Mouse (Mus musculus): ENCODE results near the gene Map3k11.

Map3k11 gene

DNA sequence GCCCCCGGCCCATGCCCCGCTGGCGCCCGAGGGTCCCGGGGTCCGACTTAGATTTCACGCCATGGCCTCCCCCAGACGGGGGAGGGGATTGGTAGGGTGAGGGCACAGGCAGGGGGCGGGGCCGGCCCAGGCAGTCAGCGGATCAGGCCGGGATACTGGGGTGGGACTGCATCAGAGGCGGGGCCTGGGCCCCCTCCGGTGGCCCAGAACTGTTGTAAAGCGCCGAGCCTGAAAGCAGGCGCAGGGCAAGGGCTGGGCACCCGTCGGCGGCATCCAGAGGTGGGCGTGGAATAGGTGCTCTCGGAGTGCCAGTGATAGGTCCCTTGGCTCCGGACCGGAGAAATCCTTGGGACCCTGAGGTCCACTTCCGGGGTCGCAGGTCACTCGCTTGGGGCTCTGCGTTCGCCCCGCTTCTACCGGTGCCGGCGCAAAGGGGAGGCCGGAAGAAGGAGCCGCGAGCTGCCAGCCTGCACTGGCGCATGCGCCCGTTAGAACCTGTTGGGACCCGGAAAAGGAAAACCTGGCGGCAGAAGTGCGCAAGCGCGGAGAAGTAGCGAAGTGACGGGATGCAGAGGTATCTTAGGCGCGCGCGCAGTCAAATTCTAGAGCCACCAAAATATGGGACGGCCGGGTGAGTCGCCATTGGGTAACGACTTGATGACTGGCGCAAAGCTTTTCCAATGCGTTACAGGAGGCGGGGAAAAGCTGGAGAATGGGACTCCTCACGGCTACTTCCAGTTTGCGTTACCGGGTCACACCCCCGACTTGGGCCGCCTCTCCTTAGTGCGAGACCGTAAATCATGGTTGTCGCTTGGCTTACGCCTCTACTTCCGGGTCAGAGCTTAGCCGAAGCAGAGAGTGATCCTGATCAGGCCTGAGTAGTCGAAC is at the start of gene Map3k11, which contains the start of gene Pcnx3:
TSS of gene Map3k11 (plus strand) at position 543 of the 888 bp plus-strand sequence.
TSS of gene Pcnx3 (minus strand) at position 709 of the 888 bp plus-strand sequence.
- DNase-seq (ENCODE audit: low spot score): peak; percentile 96

DNA sequence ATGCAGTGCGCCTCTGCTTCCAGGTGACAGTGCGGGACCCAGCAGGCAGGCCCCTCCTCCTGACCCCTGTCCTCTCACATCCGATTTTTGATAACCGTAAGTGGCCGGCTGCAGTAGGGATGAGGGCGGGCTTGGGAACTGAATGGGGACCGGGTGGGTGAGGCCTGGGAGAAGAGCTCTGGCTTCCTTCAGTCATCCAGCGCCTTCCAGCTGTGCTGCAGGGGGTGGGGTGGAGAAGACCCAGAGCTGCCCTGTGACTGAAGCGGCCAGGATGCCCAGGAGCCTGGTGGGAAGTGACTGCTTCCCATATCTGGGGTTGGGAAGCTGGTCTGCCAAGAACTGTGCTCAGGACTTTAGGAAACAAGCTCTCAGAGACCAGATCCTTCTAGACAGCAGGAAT is 48.2 kb upstream of the Map3k11 start:
- no peak for DNase-seq (ENCODE audit: low spot score)

DNA sequence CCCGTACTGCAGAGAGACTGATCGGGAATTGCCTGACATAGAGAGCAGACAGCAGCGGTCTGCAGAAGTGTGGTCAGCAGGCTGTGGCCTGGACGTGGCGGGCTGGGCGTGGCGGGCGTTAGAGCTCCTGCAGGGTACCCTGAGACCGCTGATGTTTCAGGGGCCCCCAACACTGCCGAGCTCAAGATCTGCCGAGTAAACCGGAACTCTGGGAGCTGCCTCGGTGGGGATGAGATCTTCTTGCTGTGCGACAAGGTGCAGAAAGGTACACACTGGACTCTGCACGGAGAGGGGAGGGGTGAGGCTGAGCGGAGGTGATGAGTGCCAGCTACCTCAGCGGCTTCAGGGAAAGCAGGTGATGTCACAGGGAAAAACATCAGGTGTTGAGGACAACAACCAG is 47.5 kb upstream of the Map3k11 start:
- no peak for DNase-seq (ENCODE audit: low spot score)

DNA sequence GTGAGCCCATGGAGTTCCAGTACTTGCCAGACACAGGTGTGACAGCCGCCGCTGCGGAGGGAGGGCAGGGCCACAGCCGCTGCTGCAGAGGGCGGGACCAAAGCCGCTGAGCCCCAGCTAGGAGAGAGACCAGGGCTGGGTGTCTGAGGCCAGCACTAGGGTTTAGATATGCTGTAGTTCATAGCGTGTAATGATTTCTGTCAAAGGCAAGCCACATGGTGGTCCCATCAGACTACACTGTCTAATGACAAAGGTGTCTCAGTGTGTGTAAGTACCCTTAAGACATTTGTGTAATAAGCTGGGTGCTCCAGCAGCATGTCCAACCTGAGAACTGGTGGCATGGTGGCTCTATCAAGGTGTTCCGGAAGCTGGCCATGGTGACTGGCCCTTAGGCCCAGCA is 46.9 kb upstream of the Map3k11 start:
- no peak for DNase-seq (ENCODE audit: low spot score)

DNA sequence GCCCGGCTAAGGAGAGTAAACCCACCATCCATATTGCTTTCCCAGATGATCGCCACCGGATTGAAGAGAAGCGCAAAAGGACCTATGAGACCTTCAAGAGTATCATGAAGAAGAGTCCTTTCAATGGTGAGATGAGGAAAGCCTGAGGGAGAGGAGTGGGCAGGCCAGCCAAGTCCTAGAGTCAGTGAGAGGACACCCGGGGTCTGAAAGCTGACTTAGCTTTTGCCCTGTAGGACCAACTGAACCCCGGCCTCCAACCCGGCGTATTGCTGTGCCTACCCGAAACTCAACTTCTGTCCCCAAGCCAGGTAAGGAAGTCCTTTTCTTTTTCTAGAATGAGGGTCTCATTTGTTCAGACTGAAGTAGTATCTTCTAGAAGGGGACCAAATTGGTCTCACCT is 43.3 kb upstream of the Map3k11 start:
- no peak for DNase-seq (ENCODE audit: low spot score)

DNA sequence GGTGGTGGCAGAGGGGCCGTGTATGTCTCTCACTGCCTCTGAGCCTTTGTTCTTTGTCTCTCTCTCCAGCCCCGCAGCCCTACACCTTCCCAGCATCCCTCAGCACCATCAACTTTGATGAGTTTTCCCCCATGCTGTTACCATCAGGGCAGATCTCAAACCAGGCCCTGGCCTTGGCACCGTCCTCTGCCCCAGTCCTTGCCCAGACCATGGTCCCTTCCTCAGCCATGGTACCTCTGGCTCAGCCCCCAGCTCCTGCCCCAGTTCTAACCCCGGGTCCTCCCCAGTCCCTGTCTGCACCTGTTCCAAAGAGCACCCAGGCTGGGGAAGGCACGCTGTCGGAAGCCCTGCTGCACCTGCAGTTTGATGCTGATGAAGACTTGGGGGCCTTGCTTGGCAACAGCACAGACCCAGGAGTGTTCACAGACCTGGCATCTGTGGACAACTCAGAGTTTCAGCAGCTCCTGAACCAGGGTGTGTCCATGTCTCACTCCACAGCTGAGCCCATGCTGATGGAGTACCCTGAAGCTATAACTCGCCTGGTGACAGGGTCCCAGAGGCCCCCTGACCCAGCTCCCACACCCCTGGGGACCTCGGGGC is 41.7 kb upstream of the Map3k11 start:
- DNase-seq (ENCODE audit: low spot score): peak; percentile 42

DNA sequence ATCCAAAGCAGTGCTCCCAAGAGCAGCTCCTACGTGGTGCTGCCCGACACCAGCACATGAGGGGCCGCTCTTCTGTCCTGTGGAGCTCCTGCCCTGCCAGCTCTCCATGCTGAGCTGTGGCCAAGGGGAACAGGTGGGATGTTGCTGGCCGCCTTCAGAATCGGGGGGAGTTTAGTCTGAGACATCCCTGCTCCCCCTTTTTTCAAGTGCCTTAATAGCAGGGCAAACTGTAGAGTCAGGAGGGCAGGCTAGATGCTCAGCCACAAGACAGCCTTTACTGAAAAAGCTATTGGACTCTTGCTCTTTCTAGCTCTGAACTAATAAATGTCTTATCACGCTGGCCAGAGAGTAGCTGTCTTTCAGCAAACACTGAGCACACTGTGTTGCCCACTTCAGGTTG is 40.8 kb upstream of the Map3k11 start:
- no peak for DNase-seq (ENCODE audit: low spot score)

DNA sequence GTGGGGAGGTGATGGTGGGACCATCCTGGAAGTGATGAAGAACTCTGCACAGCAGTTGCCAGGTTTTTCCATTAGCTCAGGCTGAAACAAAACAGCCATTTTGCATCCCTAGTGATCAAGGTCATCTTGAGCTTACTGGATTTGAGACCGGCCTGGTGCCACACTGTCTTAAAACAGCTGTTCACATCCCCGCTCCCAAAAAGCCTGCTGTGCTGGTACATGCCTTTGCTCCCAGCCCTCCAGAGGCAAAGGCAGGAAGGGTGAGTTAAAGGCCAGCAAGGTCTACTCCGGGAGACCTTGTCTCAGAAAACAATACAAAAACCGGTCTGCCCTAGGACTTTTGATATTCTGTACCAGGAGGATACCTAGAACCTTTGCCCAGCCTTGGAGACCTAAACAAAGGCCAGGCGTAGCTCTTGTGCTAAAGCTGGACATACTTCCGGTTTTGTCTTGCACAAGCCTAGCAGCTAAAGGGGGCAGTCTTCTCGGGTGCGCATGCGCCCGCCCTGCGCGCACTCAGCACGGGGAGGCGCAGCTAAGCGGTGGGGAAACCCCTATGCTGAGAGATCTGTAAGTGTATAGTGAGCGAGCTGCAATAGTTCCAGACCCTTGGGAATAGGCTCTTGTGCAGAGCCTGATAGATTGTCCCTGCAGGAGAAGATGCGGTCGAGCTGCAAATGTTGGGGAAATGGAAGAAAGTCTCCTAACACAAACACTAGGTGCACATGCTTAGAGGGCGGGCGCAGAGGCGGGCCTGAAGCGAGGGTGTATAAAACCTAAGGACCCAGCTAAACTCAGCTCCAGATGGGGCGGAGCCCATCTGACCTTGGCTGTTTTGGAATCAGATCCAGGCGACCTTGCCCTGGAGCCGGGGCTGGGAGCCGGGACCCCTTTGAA is 39.9 kb upstream of the Map3k11 start:
- DNase-seq (ENCODE audit: low spot score): peak; percentile 79

DNA sequence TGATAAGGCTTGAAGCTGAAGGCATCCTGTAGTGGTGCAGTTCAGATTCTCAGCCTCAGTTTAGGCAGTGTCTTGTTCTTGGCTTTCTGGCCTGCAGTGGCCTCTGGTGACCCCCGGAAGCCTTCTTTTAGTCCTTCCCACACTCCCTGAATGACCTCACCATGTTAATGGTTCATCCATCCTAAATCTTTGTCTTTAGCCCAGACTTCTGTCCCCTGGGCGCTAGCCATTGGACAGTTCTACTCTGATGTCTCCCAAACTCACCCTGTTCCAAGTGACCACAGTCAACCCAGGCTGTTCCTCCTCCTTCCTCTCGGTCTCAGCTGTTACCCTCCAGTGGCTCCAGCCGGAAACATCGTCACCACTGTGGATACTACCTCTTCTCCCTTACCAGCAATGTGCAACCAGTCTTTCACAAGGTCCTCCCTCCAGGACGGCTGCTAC is 39.2 kb upstream of the Map3k11 start:
- no peak for DNase-seq (ENCODE audit: low spot score)

DNA sequence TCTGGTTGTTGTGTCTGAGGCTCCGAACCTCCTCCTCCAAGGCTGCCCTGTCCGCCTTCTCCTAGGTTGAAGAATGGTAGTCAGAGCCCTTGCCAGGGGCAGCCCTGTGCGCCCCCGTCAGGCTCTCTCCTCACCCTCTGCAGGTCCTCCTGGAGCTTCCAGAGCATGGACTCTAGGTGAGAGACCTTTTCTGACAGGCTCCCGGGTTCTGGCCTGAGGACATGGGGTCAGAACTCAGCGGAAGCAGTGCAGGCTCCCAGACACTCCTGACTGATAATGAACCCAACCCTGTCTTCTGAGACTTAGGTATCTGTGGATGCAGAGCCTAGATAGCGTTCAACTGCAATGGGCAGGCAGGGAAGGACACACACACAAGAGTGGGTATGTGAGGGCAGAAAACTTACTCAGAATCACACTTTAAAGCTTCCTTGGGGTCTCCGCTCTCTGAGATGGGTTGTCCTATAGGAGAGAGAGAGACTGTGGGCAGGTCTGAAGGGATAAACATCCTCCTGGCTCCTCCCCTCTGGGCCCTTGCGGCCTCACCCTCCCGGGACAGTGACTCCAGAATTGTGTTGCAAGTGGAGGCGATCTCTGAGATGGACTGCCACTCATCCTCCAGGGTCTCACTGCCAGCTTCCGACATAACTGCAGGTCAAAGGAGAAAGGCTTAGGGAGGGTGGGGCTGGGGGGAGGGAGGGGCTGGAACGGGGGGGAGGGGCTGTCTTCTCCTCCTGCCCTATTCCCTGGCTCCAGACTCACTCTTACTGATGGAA is 36.9 kb upstream of the Map3k11 start:
- DNase-seq (ENCODE audit: low spot score): no peak

DNA sequence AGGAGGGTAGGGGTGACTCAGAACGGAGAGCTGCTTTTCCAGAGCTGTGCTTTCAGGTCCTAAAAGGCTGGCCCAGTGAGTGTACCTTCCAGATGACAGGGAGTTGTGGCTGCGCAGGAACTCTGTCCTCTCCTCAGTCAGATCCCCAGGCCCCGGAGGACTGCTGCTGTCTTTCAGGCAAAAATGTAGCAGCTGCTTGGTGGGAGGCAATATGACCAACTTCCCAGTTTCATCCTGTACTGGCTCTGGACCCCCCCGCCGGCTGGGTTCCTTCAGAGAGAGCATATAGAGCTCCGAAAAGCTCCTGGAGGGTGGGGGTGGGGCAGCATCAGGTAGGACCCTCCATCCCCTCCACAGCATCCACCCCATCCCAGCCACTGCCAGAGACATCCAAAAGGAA is 36.0 kb upstream of the Map3k11 start:
- no peak for DNase-seq (ENCODE audit: low spot score)

DNA sequence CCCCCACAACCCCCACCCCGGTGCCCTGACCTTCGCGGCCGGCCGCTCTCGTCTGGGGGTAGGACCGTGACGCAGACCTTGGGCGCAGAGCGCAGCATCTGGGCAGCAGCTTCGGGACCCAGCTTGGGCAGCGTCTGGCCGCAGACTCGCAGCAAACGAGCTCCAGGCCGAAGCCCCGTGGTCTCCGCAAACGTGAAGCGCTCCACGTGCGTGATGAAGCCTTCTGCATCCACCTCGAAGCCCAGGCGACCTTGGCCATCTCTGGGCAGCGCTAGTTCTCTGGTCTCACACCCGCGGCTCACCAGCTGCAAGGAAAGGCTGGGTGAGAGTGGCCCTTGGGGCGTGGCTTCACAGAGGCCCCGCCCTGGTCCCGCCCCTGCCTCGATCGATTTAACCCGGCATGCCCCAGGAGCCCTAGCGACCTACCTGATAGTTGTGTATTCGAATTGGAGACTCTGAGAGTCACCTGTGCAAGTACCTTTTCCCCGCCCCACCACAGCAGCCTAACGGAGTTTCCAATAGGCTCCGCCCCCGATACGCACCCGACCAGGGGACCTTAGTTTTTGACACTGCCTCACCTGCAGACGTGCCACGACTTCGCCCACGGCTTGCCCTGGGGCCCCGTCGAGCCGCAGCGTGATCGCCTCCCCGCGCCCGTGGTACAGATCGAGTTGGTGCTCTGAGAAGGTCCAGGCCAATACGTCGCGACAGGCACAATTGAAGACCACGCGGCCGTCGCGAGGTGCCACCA is 34.4 kb upstream of the Map3k11 start:
- no peak for DNase-seq (ENCODE audit: low spot score)

DNA sequence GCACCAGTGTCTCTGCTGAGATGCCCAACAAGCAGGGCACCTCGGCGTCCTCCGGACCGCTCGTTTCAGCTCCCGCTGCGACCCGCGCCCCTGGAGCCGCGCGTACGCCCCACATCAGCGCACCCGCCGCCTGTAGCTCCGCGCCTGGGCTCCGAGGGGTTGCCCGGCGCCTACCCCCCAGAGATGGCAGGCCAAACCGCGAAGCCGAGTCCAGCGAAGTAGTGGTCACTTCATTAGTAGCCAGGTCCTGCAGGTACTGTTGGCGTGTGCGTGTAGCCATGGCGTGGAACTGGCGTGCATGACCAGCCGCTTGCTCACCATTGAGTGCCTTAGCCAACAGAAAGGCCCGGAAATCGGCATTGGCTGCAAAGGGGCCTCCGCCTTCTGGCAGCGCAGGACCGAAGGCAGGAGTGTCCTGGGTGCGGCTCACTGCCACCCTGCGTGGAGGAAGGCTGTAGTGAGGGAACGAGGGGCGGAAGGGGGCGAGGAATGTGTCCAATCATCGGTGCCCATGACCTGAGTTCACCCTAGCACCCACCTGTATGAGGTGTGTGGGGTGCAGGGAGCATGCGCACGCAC is 33.7 kb upstream of the Map3k11 start:
- no peak for DNase-seq (ENCODE audit: low spot score)

DNA sequence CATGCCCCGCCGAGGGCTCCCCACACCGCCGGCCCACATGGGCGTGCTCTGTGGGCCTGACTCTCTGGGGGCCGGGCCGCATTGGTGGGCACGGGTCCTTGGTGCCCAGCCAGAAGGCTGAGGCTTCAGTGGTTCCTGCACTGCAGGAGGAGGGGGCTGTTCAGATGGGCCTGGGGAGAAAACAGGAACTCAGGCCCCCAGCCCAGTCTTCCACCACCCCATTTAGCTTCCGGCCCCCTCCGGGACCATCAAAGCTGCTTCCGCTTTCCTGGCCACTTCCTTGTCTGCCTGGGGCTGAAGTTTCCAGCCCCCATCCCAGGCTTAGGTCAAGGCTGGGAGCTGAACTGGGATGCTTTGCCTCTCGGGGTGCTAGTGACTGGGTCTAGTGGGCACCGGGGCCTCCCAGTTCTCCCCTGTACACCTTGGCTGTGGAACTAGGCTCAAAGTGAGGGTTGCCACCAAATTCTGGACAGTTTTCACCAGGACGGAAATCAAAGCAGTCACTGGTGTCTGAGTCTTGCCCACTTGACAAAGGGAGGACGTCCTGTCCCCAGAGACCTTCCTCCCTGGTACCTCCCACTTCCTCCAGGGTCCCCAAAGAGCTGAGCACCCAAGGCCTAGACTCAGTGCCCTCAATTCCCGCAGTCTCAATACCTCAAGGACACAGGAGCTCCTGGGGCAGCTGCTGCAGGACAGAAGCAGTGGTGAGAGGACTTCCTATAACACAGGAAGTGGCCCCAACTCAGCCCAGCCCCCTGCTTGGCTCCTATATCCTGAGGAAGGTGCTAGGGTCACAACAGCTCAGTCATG is 27.4 kb upstream of the Map3k11 start:
- no peak for DNase-seq (ENCODE audit: low spot score)

DNA sequence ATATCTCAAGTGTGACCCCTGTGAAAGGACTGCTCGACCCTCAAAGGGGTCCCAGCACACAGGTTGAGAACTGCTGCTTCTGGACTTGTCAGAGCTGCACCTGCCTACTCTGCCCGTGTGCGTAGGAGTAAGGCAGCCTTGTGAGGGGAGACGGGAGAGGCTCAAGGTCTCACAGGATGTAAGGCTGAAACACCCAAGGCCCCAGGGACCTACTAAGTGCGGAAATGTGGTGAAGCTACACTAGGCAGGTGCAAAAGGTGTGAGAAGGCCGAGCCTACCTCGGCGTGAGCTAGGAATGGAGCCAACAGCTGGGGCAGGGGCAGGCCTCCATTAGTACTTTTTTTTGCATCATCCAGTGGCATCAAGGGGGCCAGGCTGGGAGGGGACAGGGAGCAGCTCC is 26.2 kb upstream of the Map3k11 start:
- DNase-seq (ENCODE audit: low spot score): no peak

DNA sequence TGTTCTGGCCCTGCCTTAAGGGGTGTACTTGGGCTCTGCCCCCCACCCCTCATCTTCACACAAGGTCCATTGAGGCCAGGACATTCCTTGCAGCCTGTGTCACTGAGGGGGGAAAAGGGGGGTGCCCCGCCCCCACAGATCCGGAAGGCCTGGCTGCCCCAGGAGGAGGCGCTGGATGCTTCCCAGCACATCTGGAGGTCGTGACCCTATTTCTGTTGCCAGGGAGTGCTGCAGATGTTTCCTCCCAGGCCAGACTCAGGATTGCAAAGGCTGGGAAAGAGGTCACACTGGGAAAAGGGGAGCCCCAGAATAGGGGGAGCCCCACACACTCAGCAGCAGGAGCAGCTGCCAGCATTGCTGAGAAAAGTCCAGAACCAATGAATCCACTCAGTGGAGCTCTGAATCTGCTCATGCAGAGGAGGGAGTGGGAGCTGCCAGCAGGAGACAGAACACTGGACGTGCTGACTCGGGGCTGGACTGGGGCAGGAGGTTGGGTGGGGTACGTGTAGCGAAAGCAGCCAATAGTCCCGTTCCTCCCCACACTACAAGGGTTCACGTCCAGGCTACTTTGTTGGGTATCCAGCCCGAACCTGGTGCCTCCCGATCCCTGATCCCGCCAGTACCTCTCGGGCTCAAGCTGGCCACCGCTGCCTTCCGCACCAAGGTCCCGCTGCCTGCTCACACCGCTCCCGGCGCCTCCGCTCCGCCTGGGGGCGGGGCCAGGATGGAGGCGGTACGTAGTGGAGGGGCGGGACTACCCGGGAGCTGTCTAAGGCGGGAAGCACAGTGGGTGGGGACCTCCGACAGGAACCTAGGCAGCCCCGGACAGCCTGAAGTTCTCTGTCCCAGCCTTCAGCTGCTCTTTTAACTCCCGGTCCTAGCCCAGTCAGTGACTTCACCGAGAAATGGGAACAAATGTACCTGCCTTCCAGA is 25.3 kb upstream of the Map3k11 start, which contains the start of gene Sipa1:
TSS of gene Sipa1 (minus strand) at position 727 of the 933 bp plus-strand sequence.
- peak; percentile 96 for DNase-seq (ENCODE audit: low spot score)

DNA sequence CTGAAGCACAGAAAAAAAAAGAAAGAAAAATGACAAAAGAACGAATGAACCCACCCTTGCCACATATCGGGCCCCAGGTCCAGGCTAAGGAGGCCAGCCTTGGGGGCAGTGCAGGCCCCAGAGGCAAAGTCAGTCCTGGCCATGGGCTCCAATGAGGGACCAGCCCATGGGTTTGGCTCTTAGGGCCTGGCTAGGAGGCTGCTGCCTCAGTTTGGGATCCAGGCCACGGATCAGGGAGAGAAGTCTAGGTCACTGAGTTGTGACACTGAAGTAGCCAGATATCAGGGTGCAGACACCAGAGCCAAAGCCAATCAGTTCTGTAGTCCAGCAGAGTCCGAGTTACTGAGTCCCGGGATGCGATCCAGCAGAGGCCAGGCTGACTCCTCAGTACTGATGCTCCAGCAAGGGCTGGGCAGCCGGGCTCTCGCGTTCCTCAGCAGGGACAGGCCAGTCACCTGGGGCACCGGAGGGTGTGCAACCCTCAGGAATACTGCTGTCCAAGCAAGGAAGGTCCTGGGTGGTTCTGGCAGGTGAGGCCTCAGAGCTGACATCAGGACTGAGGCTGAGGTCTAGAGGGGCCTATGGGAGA is 23.8 kb upstream of the Map3k11 start:
- no peak for DNase-seq (ENCODE audit: low spot score)

DNA sequence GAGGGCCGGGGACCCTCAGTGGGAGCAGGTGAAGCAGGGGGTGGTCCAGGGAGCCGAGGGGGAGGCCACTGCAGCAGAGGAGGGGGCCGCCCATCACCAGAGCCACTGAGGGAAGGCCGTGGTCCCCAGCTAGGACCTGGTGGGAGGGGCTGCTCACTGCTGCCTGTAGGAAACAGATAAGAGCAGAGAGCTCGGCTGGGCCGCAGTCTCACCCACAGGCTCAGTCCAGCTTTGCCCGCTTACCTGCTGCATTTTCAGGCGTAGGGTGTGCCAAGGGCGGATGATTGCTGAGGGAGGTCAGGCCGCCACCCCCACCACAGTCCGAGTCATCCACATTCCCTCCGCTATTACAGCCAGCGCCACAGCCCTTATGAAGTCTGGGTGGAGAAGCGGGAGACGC is 23.1 kb upstream of the Map3k11 start:
- DNase-seq (ENCODE audit: low spot score): no peak

All from testis, postnatal 10 days (tissue).